Mouse (Mus musculus): ENCODE measurements around the gene Olfr1185-ps1. TPM values are rescaled to one million over a fixed set of nuclear protein-coding genes. Genes with fewer than 3 reads are reported as not detected.
"Not testable (repeated sequence)": the region's sequence is repeated elsewhere in the genome, so short reads cannot be mapped to it uniquely, and the experiment has no call there.

The Olfr1185-ps1 gene
- not detected in 2 replicates for polyA plus RNA-seq (2014; fragmentation: Nextera tagmentation; extraction: Ambion mirVana)

GRCm38 (mm10) chr2:88493020-88493419 lies at the start of gene Olfr1185-ps1:
TSS of gene Olfr1185-ps1 (plus strand) at chr2:88493320.
- H3K9ac ChIP-seq (ENCODE audit: low read depth, low read length), result no peak within 1 kb of the TSS
- DNase-seq (ENCODE audit: low spot score) (no peak), ATAC-seq (replicated peaks; ENCODE audit: low FRiP score) (no peak)
- no peaks in the 10 kb centered on the region for H3K27me3 ChIP-seq (replicated peaks; ENCODE audit: control insufficient read depth, insufficient read depth, low read length)
- H3K9me3 ChIP-seq (ENCODE audit: control insufficient read depth, low read length), result no peaks in the 10 kb centered on the region
- no peak within 1 kb of the TSS for H3K4me2 ChIP-seq
- WGBS, result 70% methylated on average over 2 of the region's 2 CpGs
- H3K4me3 ChIP-seq (ENCODE audit: low read depth, low read length), result no peak within 1 kb of the TSS
- H3K27ac ChIP-seq (ENCODE audit: low read depth, low read length), result no peak within 1 kb of the TSS
- H3K36me3 ChIP-seq (ENCODE audit: control insufficient read depth, insufficient read depth, low read length), result no peaks in the 10 kb centered on the region
- no peaks in the 10 kb centered on the region for H3K4me1 ChIP-seq (replicated peaks; ENCODE audit: control insufficient read depth, insufficient read depth, low read length)

- H3K9me3 ChIP-seq (ENCODE audit: control insufficient read depth, low read length), result no peaks in the 10 kb centered on the region
- H3K4me3 ChIP-seq (ENCODE audit: low read depth, low read length), result no peak within 1 kb of the TSS
- H3K9ac ChIP-seq (ENCODE audit: low read depth, low read length), result no peak within 1 kb of the TSS
- H3K4me2 ChIP-seq, result no peak within 1 kb of the TSS
- ATAC-seq (replicated peaks; ENCODE audit: low FRiP score) (no peak), DNase-seq (ENCODE audit: low spot score) (no peak)
- H3K27me3 ChIP-seq (replicated peaks; ENCODE audit: control insufficient read depth, insufficient read depth, low read length), result no peaks in the 10 kb centered on the region
- H3K27ac ChIP-seq (ENCODE audit: low read depth, low read length), result no peak within 1 kb of the TSS
- H3K4me1 ChIP-seq (replicated peaks; ENCODE audit: control insufficient read depth, insufficient read depth, low read length), result no peaks in the 10 kb centered on the region
- no peaks in the 10 kb centered on the region for H3K36me3 ChIP-seq (ENCODE audit: control insufficient read depth, insufficient read depth, low read length)
- 92% methylated on average over 1 of the region's 1 CpGs for WGBS
Measured at GRCm38 (mm10) chr2:88449031-88449430, 44.1 kb upstream of the Olfr1185-ps1 start, which contains the start of gene Gm13757. TSS of gene Gm13757 (minus strand) at chr2:88449131.

GRCm38 (mm10) chr2:88454567-88454966 lies 38.6 kb upstream of the Olfr1185-ps1 start, which contains the start of gene Olfr1183:
TSS of gene Olfr1183 (plus strand) at chr2:88454867.
- not testable (repeated sequence) for DNase-seq (ENCODE audit: low spot score); H3K4me2 ChIP-seq; ATAC-seq (replicated peaks; ENCODE audit: low FRiP score); H3K27me3 ChIP-seq (replicated peaks; ENCODE audit: control insufficient read depth, insufficient read depth, low read length); H3K27ac ChIP-seq (ENCODE audit: low read depth, low read length); H3K9me3 ChIP-seq (ENCODE audit: control insufficient read depth, low read length); H3K4me3 ChIP-seq (ENCODE audit: low read depth, low read length); H3K4me1 ChIP-seq (replicated peaks; ENCODE audit: control insufficient read depth, insufficient read depth, low read length); H3K9ac ChIP-seq (ENCODE audit: low read depth, low read length); H3K36me3 ChIP-seq (ENCODE audit: control insufficient read depth, insufficient read depth, low read length)
- WGBS, result 93% methylated on average over 1 of the region's 1 CpGs

GRCm38 (mm10) chr2:88483298-88483697 lies 9.8 kb upstream of the Olfr1185-ps1 start, which contains the start of gene Olfr1184:
TSS of gene Olfr1184 (plus strand) at chr2:88483598.
- Histone ChIP-seq H3K4me1 (replicated peaks; ENCODE audit: control insufficient read depth, insufficient read depth, low read length) (no peaks in the 10 kb centered on the region), H3K36me3 (ENCODE audit: control insufficient read depth, insufficient read depth, low read length) (no peaks in the 10 kb centered on the region)
- WGBS, result 79% methylated on average over 2 of the region's 2 CpGs

GRCm38 (mm10) chr2:88518251-88518650 lies 25.1 kb downstream of the Olfr1185-ps1 start, which contains the start of gene Olfr1186:
TSS of gene Olfr1186 (plus strand) at chr2:88518551.
- no peaks in the 10 kb centered on the region for H3K27me3 ChIP-seq (replicated peaks; ENCODE audit: control insufficient read depth, insufficient read depth, low read length)
- no peaks in the 10 kb centered on the region for H3K9me3 ChIP-seq (ENCODE audit: control insufficient read depth, low read length)
- H3K27ac ChIP-seq (ENCODE audit: low read depth, low read length), result no peak within 1 kb of the TSS
- no peaks in the 10 kb centered on the region for H3K36me3 ChIP-seq (ENCODE audit: control insufficient read depth, insufficient read depth, low read length)
- H3K9ac ChIP-seq (ENCODE audit: low read depth, low read length), result no peak within 1 kb of the TSS
- no peak for ATAC-seq (replicated peaks; ENCODE audit: low FRiP score)
- DNase-seq (ENCODE audit: low spot score), result no peak
- no peak within 1 kb of the TSS for H3K4me2 ChIP-seq
- no peaks in the 10 kb centered on the region for H3K4me1 ChIP-seq (replicated peaks; ENCODE audit: control insufficient read depth, insufficient read depth, low read length)
- WGBS, result 78% methylated on average over 2 of the region's 2 CpGs
- H3K4me3 ChIP-seq (ENCODE audit: low read depth, low read length), result no peak within 1 kb of the TSS

More at GRCm38 (mm10) chr2:88483298-88483697, 9.8 kb upstream of the Olfr1185-ps1 start, which contains the start of gene Olfr1184:
- Histone ChIP-seq H3K9me3 (ENCODE audit: control insufficient read depth, low read length) (no peaks in the 10 kb centered on the region), H3K4me3 (ENCODE audit: low read depth, low read length) (no peak within 1 kb of the TSS), H3K27me3 (replicated peaks; ENCODE audit: control insufficient read depth, insufficient read depth, low read length) (no peaks in the 10 kb centered on the region), H3K4me2 (no peak within 1 kb of the TSS), H3K9ac (ENCODE audit: low read depth, low read length) (no peak within 1 kb of the TSS), H3K27ac (ENCODE audit: low read depth, low read length) (no peak within 1 kb of the TSS)
- ATAC-seq (replicated peaks; ENCODE audit: low FRiP score), result no peak
- no peak for DNase-seq (ENCODE audit: low spot score)

- no peaks in the 10 kb centered on the region for H3K9me3 ChIP-seq (ENCODE audit: control insufficient read depth, low read length)
- H3K27me3 ChIP-seq (replicated peaks; ENCODE audit: control insufficient read depth, insufficient read depth, low read length), result no peaks in the 10 kb centered on the region
- DNase-seq (ENCODE audit: low spot score) (no peak), ATAC-seq (replicated peaks; ENCODE audit: low FRiP score) (no peak)
- H3K4me2 ChIP-seq, result no peak overlapping the region
- no peak overlapping the region for H3K9ac ChIP-seq (ENCODE audit: low read depth, low read length)
- H3K36me3 ChIP-seq (ENCODE audit: control insufficient read depth, insufficient read depth, low read length), result no peaks in the 10 kb centered on the region
- H3K4me3 ChIP-seq (ENCODE audit: low read depth, low read length), result no peak overlapping the region
- H3K27ac ChIP-seq (ENCODE audit: low read depth, low read length), result no peak overlapping the region
- no peaks in the 10 kb centered on the region for H3K4me1 ChIP-seq (replicated peaks; ENCODE audit: control insufficient read depth, insufficient read depth, low read length)
- 70% methylated on average over 3 of the region's 3 CpGs for WGBS
Measured at GRCm38 (mm10) chr2:88525720-88526119, 32.6 kb downstream of the Olfr1185-ps1 start.

Other genes starting within 250 kb of the Olfr1185-ps1 start
- not detected in 2 replicates for gene Olfr1173, start 213.4 kb upstream of the Olfr1185-ps1 start, polyA plus RNA-seq (2014; fragmentation: Nextera tagmentation; extraction: Ambion mirVana)
- not detected in 2 replicates for gene Olfr1174-ps, start 178.2 kb upstream of the Olfr1185-ps1 start, polyA plus RNA-seq (2014; fragmentation: Nextera tagmentation; extraction: Ambion mirVana)
- gene Olfr1175-ps, start 166.1 kb upstream of the Olfr1185-ps1 start, polyA plus RNA-seq (2014; fragmentation: Nextera tagmentation; extraction: Ambion mirVana), result not detected in 2 replicates
- gene Olfr1176, start 156.6 kb upstream of the Olfr1185-ps1 start, polyA plus RNA-seq (2014; fragmentation: Nextera tagmentation; extraction: Ambion mirVana), result not detected in 2 replicates
- not detected in 2 replicates for gene Olfr1177-ps, start 146.8 kb upstream of the Olfr1185-ps1 start, polyA plus RNA-seq (2014; fragmentation: Nextera tagmentation; extraction: Ambion mirVana)
- not detected in 2 replicates for gene Olfr1178, start 106.3 kb upstream of the Olfr1185-ps1 start, polyA plus RNA-seq (2014; fragmentation: Nextera tagmentation; extraction: Ambion mirVana)
- not detected in 2 replicates for gene Olfr1179, start 86.9 kb upstream of the Olfr1185-ps1 start, polyA plus RNA-seq (2014; fragmentation: Nextera tagmentation; extraction: Ambion mirVana)
- gene Olfr1180, start 74.2 kb upstream of the Olfr1185-ps1 start, polyA plus RNA-seq (2014; fragmentation: Nextera tagmentation; extraction: Ambion mirVana), result not detected in 2 replicates
- not detected in 2 replicates for gene Olfr1181, start 67.1 kb upstream of the Olfr1185-ps1 start, polyA plus RNA-seq (2014; fragmentation: Nextera tagmentation; extraction: Ambion mirVana)
- gene Gm13757, start 44.2 kb upstream of the Olfr1185-ps1 start, polyA plus RNA-seq (2014; fragmentation: Nextera tagmentation; extraction: Ambion mirVana), result not detected in 2 replicates
- gene Olfr1183, start 38.5 kb upstream of the Olfr1185-ps1 start, polyA plus RNA-seq (2014; fragmentation: Nextera tagmentation; extraction: Ambion mirVana), result not detected in 2 replicates
- gene Olfr1184, start 9.7 kb upstream of the Olfr1185-ps1 start, polyA plus RNA-seq (2014; fragmentation: Nextera tagmentation; extraction: Ambion mirVana), result not detected in 2 replicates
- not detected in 2 replicates for gene Olfr1186, start 25.2 kb downstream of the Olfr1185-ps1 start, polyA plus RNA-seq (2014; fragmentation: Nextera tagmentation; extraction: Ambion mirVana)
- gene Olfr1188, start 63.6 kb downstream of the Olfr1185-ps1 start, polyA plus RNA-seq (2014; fragmentation: Nextera tagmentation; extraction: Ambion mirVana), result not detected in 2 replicates
- not detected in 2 replicates for gene Olfr1189, start 93.1 kb downstream of the Olfr1185-ps1 start, polyA plus RNA-seq (2014; fragmentation: Nextera tagmentation; extraction: Ambion mirVana)
- gene Olfr1191-ps1, start 147.2 kb downstream of the Olfr1185-ps1 start, polyA plus RNA-seq (2014; fragmentation: Nextera tagmentation; extraction: Ambion mirVana), result not detected in 2 replicates
- not detected in 2 replicates for gene Olfr1192-ps1, start 155.2 kb downstream of the Olfr1185-ps1 start, polyA plus RNA-seq (2014; fragmentation: Nextera tagmentation; extraction: Ambion mirVana)
- not detected in 2 replicates for gene Olfr1193, start 182.3 kb downstream of the Olfr1185-ps1 start, polyA plus RNA-seq (2014; fragmentation: Nextera tagmentation; extraction: Ambion mirVana)
- not detected in 2 replicates for gene Olfr1195, start 195.9 kb downstream of the Olfr1185-ps1 start, polyA plus RNA-seq (2014; fragmentation: Nextera tagmentation; extraction: Ambion mirVana)
- not detected in 2 replicates for gene Olfr1196, start 211.3 kb downstream of the Olfr1185-ps1 start, polyA plus RNA-seq (2014; fragmentation: Nextera tagmentation; extraction: Ambion mirVana)
- not detected in 2 replicates for gene Olfr1197, start 239.0 kb downstream of the Olfr1185-ps1 start, polyA plus RNA-seq (2014; fragmentation: Nextera tagmentation; extraction: Ambion mirVana)